Mouse (Mus musculus) megakaryocyte, embryonic 14.5 days (primary cell): ENCODE measurements at regions not wholly inside any gene's neighbourhood (a gene's known extent, or its start where the extent isn't known, plus 50 kb on each side); places are given as distances from the start of the nearest gene placed in this dataset.

Source experiments
- FLI1 ChIP-seq: IDR thresholded peaks from 2 replicates; pipeline ENCODE4 v1.6.1; 2012; ENCODE audit warnings: low read length, inconsistent platforms, mixed read lengths
- GATA1 ChIP-seq: IDR thresholded peaks from 3 replicates; pipeline ENCODE4 v1.6.1; 2012; ENCODE audit warnings: mixed read lengths, low read length, inconsistent platforms, borderline replicate concordance

DNA sequence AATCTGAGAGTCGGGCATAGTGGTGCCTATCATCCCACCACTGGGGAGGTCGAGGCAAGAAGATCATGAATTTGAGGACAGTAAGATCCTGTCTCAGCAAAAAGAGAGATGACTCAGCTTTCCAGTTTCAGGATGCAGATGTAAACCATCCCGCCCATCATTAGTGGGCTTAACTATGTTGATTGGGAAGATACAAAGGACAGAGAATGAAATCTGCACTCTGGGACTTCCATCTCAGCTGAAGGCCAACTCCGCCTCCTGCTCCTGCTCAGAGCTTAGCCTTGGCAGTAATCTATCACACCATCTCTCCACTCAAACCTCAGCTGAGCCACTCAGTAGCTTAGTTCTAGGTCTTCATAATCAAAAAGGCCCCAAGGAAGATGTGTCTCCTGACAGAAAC, 90.5 kb upstream of the Gadd45a start:
- no peak for TF ChIP-seq GATA1
- no peak for TF ChIP-seq FLI1
